Mouse (Mus musculus) adrenal gland, postnatal 4 days (tissue): Measurements from ENCODE around the gene Ankrd45. TPM values are rescaled to one million over a fixed set of nuclear protein-coding genes. Genes with fewer than 3 reads are reported as not detected.
A peak's percentile ranks its signal among the peaks of the same experiment; 100 is the strongest.
"Not testable (repeated sequence)": the region's sequence is repeated elsewhere in the genome, so short reads cannot be mapped to it uniquely, and the experiment has no call there.

Source experiments
- DNase-seq, 2 experiments: peaks; one replicate each; pipeline ENCODE4 v3.0.0; 2021 to 2022; ENCODE audit warnings: low spot score in 2 of 2, mixed read lengths in 2 of 2
- long read RNA-seq, 2 experiments: library from polyadenylated mRNA; stranded (forward); transcript quantifications; one replicate each; pipeline ENCODE4 v2.0.0; 2021
- total RNA-seq, 2 experiments: library from RNA; stranded (reverse); gene quantifications; 2 replicates each; pipeline ENCODE4 v1.2.3; 2021

Ankrd45 gene
- total RNA-seq, result 1 to 10 TPM; 3.8 to 5.0 TPM
- long read RNA-seq, experiment 1, partial matches to known transcripts, result 1 of 1 reads
- long read RNA-seq, experiment 1, other reads (novel, unspliced or antisense), result 0 of 1 reads
- long read RNA-seq, experiment 2, partial matches to known transcripts, result 0 of 2 reads
- long read RNA-seq, experiment 2, other reads (novel, unspliced or antisense), result 2 of 2 reads

GRCm38 (mm10) chr1:161142531-161143159 is at the start of gene Ankrd45:
TSS of gene Ankrd45 (plus strand) at chr1:161142691.
- peak; percentile 26 to 29 for DNase-seq

- DNase-seq, result no peak
These were observed 42.6 kb upstream of the Ankrd45 start for GRCm38 (mm10) chr1:161099721-161100405.

GRCm38 (mm10) chr1:161103842-161104241 is 38.6 kb upstream of the Ankrd45 start:
- DNase-seq, result no peak

GRCm38 (mm10) chr1:161109216-161109615 is 33.3 kb upstream of the Ankrd45 start:
- no peak for DNase-seq

GRCm38 (mm10) chr1:161114591-161114990 is 27.9 kb upstream of the Ankrd45 start:
- DNase-seq, result no peak

- no peak for DNase-seq
These were observed 19.7 kb upstream of the Ankrd45 start for GRCm38 (mm10) chr1:161122661-161123418.

- no peak for DNase-seq
These were observed 16.0 kb upstream of the Ankrd45 start for GRCm38 (mm10) chr1:161126461-161126860.

GRCm38 (mm10) chr1:161130726-161131664 is 11.5 kb upstream of the Ankrd45 start, which contains the start of gene Klhl20:
TSS of gene Klhl20 (minus strand) at chr1:161131511.
- DNase-seq, result peak; percentile 83 to 87

GRCm38 (mm10) chr1:161139496-161139895 is 3.0 kb upstream of the Ankrd45 start:
- no peak for DNase-seq

GRCm38 (mm10) chr1:161140026-161140762 is 2.3 kb upstream of the Ankrd45 start:
- no peak for DNase-seq

GRCm38 (mm10) chr1:161143216-161143615 is 725 bp downstream of the Ankrd45 start:
- DNase-seq, result no peak

- not testable (repeated sequence) for DNase-seq
These were observed 3.1 kb downstream of the Ankrd45 start for GRCm38 (mm10) chr1:161145611-161146010.

- DNase-seq, result no peak
These were observed 5.4 kb downstream of the Ankrd45 start for GRCm38 (mm10) chr1:161147888-161148287.

- no peak for DNase-seq
These were observed 8.6 kb downstream of the Ankrd45 start for GRCm38 (mm10) chr1:161151098-161151497.

- no peak for DNase-seq
These were observed 14.1 kb downstream of the Ankrd45 start for GRCm38 (mm10) chr1:161156546-161156945.

GRCm38 (mm10) chr1:161159214-161159613 is 16.7 kb downstream of the Ankrd45 start, which contains the start of gene Tex50:
TSS of gene Tex50 (minus strand) at chr1:161159314.
- no peak for DNase-seq

GRCm38 (mm10) chr1:161160266-161160665 is 17.8 kb downstream of the Ankrd45 start:
- DNase-seq, result no peak

GRCm38 (mm10) chr1:161170651-161171050 is 28.2 kb downstream of the Ankrd45 start:
- peak; percentile 57 to 60 for DNase-seq

- DNase-seq, result no peak
These were observed 38.2 kb downstream of the Ankrd45 start for GRCm38 (mm10) chr1:161180674-161181073.

GRCm38 (mm10) chr1:161182386-161182785 is 39.9 kb downstream of the Ankrd45 start:
- DNase-seq, result no peak
